Mouse (Mus musculus) testis, adult 2 months (tissue): ENCODE measurements around the gene Fkbp4.

Experiments used
- CTCF ChIP-seq: fragments of 200-500 bp; IDR thresholded peaks from 2 replicates; pipeline ENCODE4 v1.5.1; 2012; ENCODE audit warnings: low read depth, mild to moderate bottlenecking, inconsistent platforms, low read length, moderate library complexity; ENCODE audit not compliant: control insufficient read depth, insufficient read depth, insufficient replicate concordance
- POLR2A ChIP-seq: fragments of 200-500 bp; IDR thresholded peaks from 2 replicates; pipeline ENCODE4 v1.6.1; 2012; ENCODE audit warnings: low read depth, mild to moderate bottlenecking, inconsistent platforms, low read length, moderate library complexity; ENCODE audit not compliant: control insufficient read depth

- TF ChIP-seq CTCF (no peak), POLR2A (no peak)
Observed at GRCm38 (mm10) chr6:128437731-128438316, 653 bp downstream of the Fkbp4 start.
